Comparison of ENCODE assay signal across 11 mouse cellular contexts in the genomic region with DNA sequence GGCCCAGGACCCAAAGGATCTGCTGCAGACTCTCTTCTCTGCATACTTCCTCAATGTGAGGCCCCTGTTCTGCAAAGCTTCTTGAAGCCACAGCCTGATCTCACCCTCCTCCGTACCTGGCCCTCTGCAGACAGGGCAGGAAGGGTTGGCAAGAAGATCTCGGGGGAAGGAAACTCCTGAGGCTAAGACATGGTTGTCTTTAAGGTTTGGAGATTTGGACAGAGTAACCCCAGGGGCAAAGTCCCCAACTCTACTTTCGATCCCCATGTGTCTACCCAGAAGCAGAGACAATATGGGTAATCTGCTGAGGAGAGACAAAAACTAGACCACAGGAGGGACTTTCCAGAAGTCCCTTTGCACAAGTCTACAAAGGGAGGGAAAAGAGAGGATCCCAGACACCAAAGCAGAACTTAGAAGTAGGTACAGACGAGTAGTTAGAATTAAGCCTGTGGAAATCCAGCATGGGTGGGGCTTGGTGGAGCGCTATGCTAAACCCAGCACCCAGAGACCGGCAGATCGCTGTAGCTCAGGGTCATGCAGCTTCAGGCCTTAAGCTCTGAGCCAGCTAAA. TPM values are rescaled to one million over a fixed set of nuclear protein-coding genes. Genes with fewer than 3 reads are reported as not detected.
DNase-seq lines count a peak whose midpoint lies in the region; ATAC-seq and TF ChIP-seq lines count a peak whose summit lies in the region.
"Had no signal": no experiment of that assay in that cellular context is flagged by ENCODE, and none has a peak within 500 bp of the region (broad histone marks: within the 10 kb centered on the region; RNA-seq: fewer than 3 reads in every experiment).

No protein-coding gene starts in this region.

- H3K9ac ChIP-seq in intestine, postnatal 0 days (ENCODE audit: low read depth, low read length): no peak overlapping the region
- H3K9ac ChIP-seq in stomach, postnatal 0 days (ENCODE audit: low read length): no peak overlapping the region

- H3K36me3 ChIP-seq in megakaryocyte, embryonic 14.5 days (replicated peaks; ENCODE audit: low read length): no peaks in the 10 kb centered on the region
- H3K36me3 ChIP-seq in intestine, postnatal 0 days (ENCODE audit: control insufficient read depth, insufficient read depth): no peaks in the 10 kb centered on the region
- H3K36me3 ChIP-seq in stomach, postnatal 0 days (ENCODE audit: control insufficient read depth, insufficient read depth, low read length): no peaks in the 10 kb centered on the region
- H3K36me3 ChIP-seq: neural tube, embryonic 13.5 days had no signal

- no peak for ATAC-seq in megakaryocyte, adult 5-6 weeks (ENCODE audit: poor library complexity, severe bottlenecking)
- ATAC-seq in intestine, postnatal 0 days: no peak
- ATAC-seq in stomach, postnatal 0 days (ENCODE audit: low FRiP score, low TSS enrichment): no peak

- H3K4me1 ChIP-seq in megakaryocyte, embryonic 14.5 days: peaks cover 89% of the 10 kb centered on the region
- H3K4me1 ChIP-seq in intestine, postnatal 0 days (replicated peaks; ENCODE audit: control insufficient read depth, insufficient read depth, low read length): peaks cover 25% of the 10 kb centered on the region
- H3K4me1 ChIP-seq in stomach, postnatal 0 days (replicated peaks; ENCODE audit: control insufficient read depth, insufficient read depth): peaks cover 21% of the 10 kb centered on the region

- no peak for TF ChIP-seq EP300 in stomach, postnatal 0 days (optimal IDR thresholded peaks at IDR 0.05)

- WGBS in intestine, postnatal 0 days: 45% methylated on average over 7 of the region's 7 CpGs
- 55% methylated on average over 7 of the region's 7 CpGs for WGBS in stomach, postnatal 0 days

- no peaks in the 10 kb centered on the region for H3K9me3 ChIP-seq in megakaryocyte, embryonic 14.5 days
- no peaks in the 10 kb centered on the region for H3K9me3 ChIP-seq in intestine, postnatal 0 days (ENCODE audit: control insufficient read depth)
- no peaks in the 10 kb centered on the region for H3K9me3 ChIP-seq in stomach, postnatal 0 days (ENCODE audit: control insufficient read depth, low read length)
- H3K9me3 ChIP-seq: neural tube, embryonic 13.5 days had no signal

- H3K27ac ChIP-seq in intestine, postnatal 0 days (ENCODE audit: low read depth, low read length): peak overlapping the region; percentile 46
- H3K27ac ChIP-seq in stomach, postnatal 0 days (replicated peaks): peak overlapping the region; percentile 61

- H3K4me2 ChIP-seq in intestine, postnatal 0 days (replicated peaks; ENCODE audit: low read depth): peak overlapping the region; percentile 10; the same call in 1 of the 2 replicates
- H3K4me2 ChIP-seq in stomach, postnatal 0 days (replicated peaks; ENCODE audit: low read depth): no peak overlapping the region
- H3K4me2 ChIP-seq: neural tube, embryonic 13.5 days had no signal

- no peak for TF ChIP-seq CTCF in intestine, postnatal 0 days (IDR thresholded peaks at IDR 0.05; ENCODE audit: low read depth)
- TF ChIP-seq CTCF in stomach, postnatal 0 days (IDR thresholded peaks at IDR 0.05; ENCODE audit: low read depth): no peak

- peak overlapping the region; percentile 59 for H3K4me3 ChIP-seq in megakaryocyte, embryonic 14.5 days (replicated peaks)
- H3K4me3 ChIP-seq in intestine, postnatal 0 days (ENCODE audit: low read depth, low read length): no peak overlapping the region
- H3K4me3 ChIP-seq in stomach, postnatal 0 days (ENCODE audit: low read depth, low read length): no peak overlapping the region
- H3K4me3 ChIP-seq: neural tube, embryonic 13.5 days had no signal

- H3K27me3 ChIP-seq in megakaryocyte, embryonic 14.5 days (replicated peaks): peaks cover 33% of the 10 kb centered on the region
- H3K27me3 ChIP-seq in intestine, postnatal 0 days (replicated peaks; ENCODE audit: control insufficient read depth, insufficient read depth, low read length): no peaks in the 10 kb centered on the region
- H3K27me3 ChIP-seq in stomach, postnatal 0 days (ENCODE audit: control insufficient read depth, insufficient read depth, low read length): no peaks in the 10 kb centered on the region
- H3K27me3 ChIP-seq: neural tube, embryonic 13.5 days had no signal

- DNase-seq in T-cell, adult 2 months (ENCODE audit: low spot score): peak; percentile 47
- DNase-seq in stomach, postnatal 0 days (ENCODE audit: low spot score): no peak
- no peak for DNase-seq in urinary bladder, postnatal 14 days (ENCODE audit: low spot score)
- no peak for DNase-seq in adrenal gland, adult 18-20 months (ENCODE audit: low spot score in 2 of 2)
- DNase-seq: cerebellum, postnatal 14 days; kidney, adult 18-20 months had no signal

RNA-seq across cellular contexts. Expression of gene Lmna, which starts 3.9 kb away (rescaled TPM):
- 607 and 1,158 TPM in 2 replicates for polyA plus RNA-seq in megakaryocyte, embryonic 14.5 days (2012; ENCODE audit: insufficient read depth, low replicate concordance)
- 1.5 and 1.9 TPM in 2 replicates for total RNA-seq in megakaryocyte, adult 5-6 weeks (2015)
- 2.5 and 4.5 TPM in 2 replicates for total RNA-seq in megakaryocyte, adult 5-6 weeks (2017)
- 92.5 and 96.5 TPM in 2 replicates for polyA plus RNA-seq in intestine, postnatal 0 days (2015; fragmentation: Nextera tagmentation; extraction: Ambion mirVana)
- 250 and 267 TPM in 2 replicates for polyA plus RNA-seq in stomach, postnatal 0 days (2015; fragmentation: Nextera tagmentation; extraction: Ambion mirVana)
- total RNA-seq in adrenal gland, adult 18-20 months (2021): 100 to 1,000 TPM; 106 to 137 TPM

RNA-seq across cellular contexts. Expression of gene Mex3a, which starts 18.6 kb away (rescaled TPM):
- 0.83 and 1.6 TPM in 2 replicates for polyA plus RNA-seq in megakaryocyte, embryonic 14.5 days (2012; ENCODE audit: insufficient read depth, low replicate concordance)
- 0.04 and 0.05 TPM in 2 replicates for total RNA-seq in megakaryocyte, adult 5-6 weeks (2015)
- total RNA-seq in megakaryocyte, adult 5-6 weeks (2017): 0.04 and 0.18 TPM in 2 replicates
- polyA plus RNA-seq in intestine, postnatal 0 days (2015; fragmentation: Nextera tagmentation; extraction: Ambion mirVana): 2.8 TPM in 2 replicates
- polyA plus RNA-seq in stomach, postnatal 0 days (2015; fragmentation: Nextera tagmentation; extraction: Ambion mirVana): 3.3 and 3.4 TPM in 2 replicates
- total RNA-seq in adrenal gland, adult 18-20 months (2021): 1 to 10 TPM; 2.6 to 3.3 TPM

RNA-seq across cellular contexts. Expression of gene Rab25, which starts 34.5 kb away (rescaled TPM):
- 0.51 TPM in 1 of 2 replicates, not detected in the other for polyA plus RNA-seq in megakaryocyte, embryonic 14.5 days (2012; ENCODE audit: insufficient read depth, low replicate concordance)
- not detected in 2 replicates for total RNA-seq in megakaryocyte, adult 5-6 weeks (2015)
- not detected in 2 replicates for total RNA-seq in megakaryocyte, adult 5-6 weeks (2017)
- 79.5 and 89.2 TPM in 2 replicates for polyA plus RNA-seq in intestine, postnatal 0 days (2015; fragmentation: Nextera tagmentation; extraction: Ambion mirVana)
- polyA plus RNA-seq in stomach, postnatal 0 days (2015; fragmentation: Nextera tagmentation; extraction: Ambion mirVana): 252 and 271 TPM in 2 replicates
- total RNA-seq in adrenal gland, adult 18-20 months (2021): not detected
- total RNA-seq: left cerebral cortex, postnatal 36 days had no signal
- polyA plus RNA-seq: neural tube, embryonic 13.5 days had no signal

RNA-seq across cellular contexts. Expression of gene Lamtor2, which starts 39.2 kb away (rescaled TPM):
- polyA plus RNA-seq in megakaryocyte, embryonic 14.5 days (2012; ENCODE audit: insufficient read depth, low replicate concordance): 18.1 and 152 TPM in 2 replicates
- total RNA-seq in megakaryocyte, adult 5-6 weeks (2015): 31.3 TPM in 2 replicates
- 57.8 and 73.4 TPM in 2 replicates for total RNA-seq in megakaryocyte, adult 5-6 weeks (2017)
- polyA plus RNA-seq in intestine, postnatal 0 days (2015; fragmentation: Nextera tagmentation; extraction: Ambion mirVana): 171 and 183 TPM in 2 replicates
- 154 and 157 TPM in 2 replicates for polyA plus RNA-seq in stomach, postnatal 0 days (2015; fragmentation: Nextera tagmentation; extraction: Ambion mirVana)
- total RNA-seq in adrenal gland, adult 18-20 months (2021): 100 to 1,000 TPM; 156 to 164 TPM

RNA-seq across cellular contexts. Expression of gene Ubqln4, which starts 39.9 kb away (rescaled TPM):
- 26.1 and 51.5 TPM in 2 replicates for polyA plus RNA-seq in megakaryocyte, embryonic 14.5 days (2012; ENCODE audit: insufficient read depth, low replicate concordance)
- 10.5 and 14.5 TPM in 2 replicates for total RNA-seq in megakaryocyte, adult 5-6 weeks (2015)
- total RNA-seq in megakaryocyte, adult 5-6 weeks (2017): 15.9 and 16.4 TPM in 2 replicates
- polyA plus RNA-seq in intestine, postnatal 0 days (2015; fragmentation: Nextera tagmentation; extraction: Ambion mirVana): 17.3 and 19.2 TPM in 2 replicates
- polyA plus RNA-seq in stomach, postnatal 0 days (2015; fragmentation: Nextera tagmentation; extraction: Ambion mirVana): 19.5 and 21.8 TPM in 2 replicates
- total RNA-seq in adrenal gland, adult 18-20 months (2021): 10 to 100 TPM; 72.9 to 96.6 TPM

Comparison
In these comparisons a context has a peak if more than half of its experiments do, and no peak if none do; other contexts are left out.
1. RNA of gene Rab25, which starts 34.5 kb away (polyA plus RNA-seq): 252 to 271 TPM in stomach, postnatal 0 days and 79.5 to 89.2 TPM in intestine, postnatal 0 days; 0.51 TPM in megakaryocyte, embryonic 14.5 days; every median in the first group is over 10 times any median in the second.